Mouse (Mus musculus) effector memory CD4-positive, alpha-beta T cell, adult 7 months (primary cell): ENCODE measurements around the gene Tmem147. TPM values are rescaled to one million over a fixed set of nuclear protein-coding genes. Genes with fewer than 3 reads are reported as not detected.

Experiments
- polyA plus RNA-seq: library from polyadenylated mRNA; unstranded; fragments of 100-300 nt; shearing (Covaris generic); gene quantifications from one replicate; pipeline ENCODE4 v1.2.1, GENCODE M21; 2017

Gene Tmem147
- polyA plus RNA-seq = 66.4 TPM

GRCm38 (mm10) chr7:30729396-30730063, at the start of gene Tmem147:
Gene Tmem147 (minus strand): TSS chr7:30729540.

GRCm38 (mm10) chr7:30763456-30763855, 34.1 kb upstream of the Tmem147 start, which contains the start of gene Dmkn:
Gene Dmkn (plus strand): TSS chr7:30763756.

GRCm38 (mm10) chr7:30751086-30751669, 21.8 kb upstream of the Tmem147 start, which contains the start of gene Sbsn:
Gene Sbsn (plus strand): TSS chr7:30751471.

GRCm38 (mm10) chr7:30743617-30744016, 14.3 kb upstream of the Tmem147 start, which contains the start of gene Gapdhs:
Gene Gapdhs (minus strand): TSS chr7:30743681.

GRCm38 (mm10) chr7:30711942-30712341, 17.4 kb downstream of the Tmem147 start, which contains the start of gene Atp4a:
Gene Atp4a (plus strand): TSS chr7:30712209.

GRCm38 (mm10) chr7:30698589-30698988, 30.8 kb downstream of the Tmem147 start, which contains the start of gene 2200002J24Rik:
Gene 2200002J24Rik (plus strand): TSS chr7:30698926.

Other genes starting within 250 kb of the Tmem147 start
- not detected for gene Prodh2, start 235.9 kb downstream of the Tmem147 start, polyA plus RNA-seq
- 1.1 TPM for gene Arhgap33, start 194.5 kb downstream of the Tmem147 start, polyA plus RNA-seq
- 5.0 TPM for gene Hspb6, start 177.4 kb downstream of the Tmem147 start, polyA plus RNA-seq
- 2.2 TPM for gene Proser3, start 177.2 kb downstream of the Tmem147 start, polyA plus RNA-seq
- 49.3 TPM for gene Lin37, start 169.7 kb downstream of the Tmem147 start, polyA plus RNA-seq
- 90.7 TPM for gene U2af1l4, start 166.2 kb downstream of the Tmem147 start, polyA plus RNA-seq
- gene Gm49396, start 166.2 kb downstream of the Tmem147 start, polyA plus RNA-seq = 54.0 TPM
- gene Psenen, start 165.9 kb downstream of the Tmem147 start, polyA plus RNA-seq = 150 TPM
- 67.5 TPM for gene Igflr1, start 164.1 kb downstream of the Tmem147 start, polyA plus RNA-seq
- gene Kmt2b, start 140.8 kb downstream of the Tmem147 start, polyA plus RNA-seq = 11.1 TPM
- gene Zbtb32, start 130.6 kb downstream of the Tmem147 start, polyA plus RNA-seq = 16.9 TPM
- gene Upk1a, start 116.7 kb downstream of the Tmem147 start, polyA plus RNA-seq = 0.62 TPM
- gene Cox6b1, start 103.4 kb downstream of the Tmem147 start, polyA plus RNA-seq = 445 TPM
- not detected for gene Etv2, start 93.7 kb downstream of the Tmem147 start, polyA plus RNA-seq
- gene Rbm42, start 79.2 kb downstream of the Tmem147 start, polyA plus RNA-seq = 238 TPM
- gene Haus5, start 64.5 kb downstream of the Tmem147 start, polyA plus RNA-seq = 47.1 TPM
- not detected for gene Pmis2, start 57.9 kb downstream of the Tmem147 start, polyA plus RNA-seq
- not detected for gene 2200002J24Rik, start 30.6 kb downstream of the Tmem147 start, polyA plus RNA-seq
- gene Atp4a, start 17.3 kb downstream of the Tmem147 start, polyA plus RNA-seq = not detected
- 1.1 TPM for gene Gapdhs, start 14.1 kb upstream of the Tmem147 start, polyA plus RNA-seq
- 1.2 TPM for gene Sbsn, start 21.9 kb upstream of the Tmem147 start, polyA plus RNA-seq
- not detected for gene Dmkn, start 34.2 kb upstream of the Tmem147 start, polyA plus RNA-seq
- not detected for gene Krtdap, start 58.4 kb upstream of the Tmem147 start, polyA plus RNA-seq
- gene Ffar2, start 94.2 kb upstream of the Tmem147 start, polyA plus RNA-seq = 0.27 TPM
- not detected for gene Ffar3, start 126.6 kb upstream of the Tmem147 start, polyA plus RNA-seq
- gene Ffar1, start 132.0 kb upstream of the Tmem147 start, polyA plus RNA-seq = not detected
- gene Cd22, start 150.8 kb upstream of the Tmem147 start, polyA plus RNA-seq = 26.8 TPM
- gene Mag, start 185.3 kb upstream of the Tmem147 start, polyA plus RNA-seq = 0.26 TPM
- gene Hamp2, start 195.1 kb upstream of the Tmem147 start, polyA plus RNA-seq = not detected
- gene Hamp, start 214.5 kb upstream of the Tmem147 start, polyA plus RNA-seq = not detected
- gene Usf2, start 227.3 kb upstream of the Tmem147 start, polyA plus RNA-seq = 14.3 TPM
- gene Lsr, start 243.9 kb upstream of the Tmem147 start, polyA plus RNA-seq = 9.2 TPM
- 0.33 TPM for gene Fam187b, start 244.2 kb upstream of the Tmem147 start, polyA plus RNA-seq